Mouse (Mus musculus): Measurements from ENCODE around the gene Serpinb12. TPM values are rescaled to one million over a fixed set of nuclear protein-coding genes. Genes with fewer than 3 reads are reported as not detected.

The Serpinb12 gene
- polyA plus RNA-seq, 1 experiment from 2014 or later: not detected

GRCm38 (mm10) chr1:106983092-106983491 lies 48.8 kb downstream of the Serpinb12 start:
- Histone ChIP-seq H3K27me3 (ENCODE audit: control insufficient read depth, insufficient read depth, low read length) (no peaks in the 10 kb centered on the region), H3K4me2 (replicated peaks; ENCODE audit: low read depth, low read length) (no peak overlapping the region), H3K27ac (ENCODE audit: low read depth, low read length) (no peak overlapping the region), H3K9me3 (ENCODE audit: control insufficient read depth, low read length) (no peaks in the 10 kb centered on the region), H3K9ac (ENCODE audit: low read depth, low read length) (no peak overlapping the region), H3K4me1 (ENCODE audit: control insufficient read depth, insufficient read depth, low read length) (no peaks in the 10 kb centered on the region), H3K36me3 (ENCODE audit: control insufficient read depth, insufficient read depth, low read length) (no peaks in the 10 kb centered on the region), H3K4me3 (ENCODE audit: low read length) (no peak overlapping the region)
- WGBS: 89% methylated on average over 1 of the region's 1 CpGs
- ATAC-seq (ENCODE audit: low FRiP score, low TSS enrichment): no peak

- 67% methylated on average over 2 of the region's 2 CpGs for WGBS
- no peaks in the 10 kb centered on the region for H3K36me3 ChIP-seq (ENCODE audit: control insufficient read depth, insufficient read depth, low read length)
- H3K4me2 ChIP-seq (replicated peaks; ENCODE audit: low read depth, low read length): no peak overlapping the region
- H3K27me3 ChIP-seq (ENCODE audit: control insufficient read depth, insufficient read depth, low read length): no peaks in the 10 kb centered on the region
- H3K27ac ChIP-seq (ENCODE audit: low read depth, low read length): no peak overlapping the region
- no peaks in the 10 kb centered on the region for H3K4me1 ChIP-seq (ENCODE audit: control insufficient read depth, insufficient read depth, low read length)
- ATAC-seq (ENCODE audit: low FRiP score, low TSS enrichment): no peak
- H3K9me3 ChIP-seq (ENCODE audit: control insufficient read depth, low read length): no peaks in the 10 kb centered on the region
- no peak overlapping the region for H3K4me3 ChIP-seq (ENCODE audit: low read length)
- H3K9ac ChIP-seq (ENCODE audit: low read depth, low read length): no peak overlapping the region
These were observed 49.6 kb downstream of the Serpinb12 start for GRCm38 (mm10) chr1:106983865-106984264.

GRCm38 (mm10) chr1:107000424-107000823 lies 66.2 kb downstream of the Serpinb12 start:
- Histone ChIP-seq H3K4me3 (ENCODE audit: low read length) (no peak overlapping the region), H3K4me2 (replicated peaks; ENCODE audit: low read depth, low read length) (no peak overlapping the region), H3K27me3 (ENCODE audit: control insufficient read depth, insufficient read depth, low read length) (no peaks in the 10 kb centered on the region), H3K4me1 (ENCODE audit: control insufficient read depth, insufficient read depth, low read length) (no peaks in the 10 kb centered on the region), H3K36me3 (ENCODE audit: control insufficient read depth, insufficient read depth, low read length) (no peaks in the 10 kb centered on the region), H3K9ac (ENCODE audit: low read depth, low read length) (no peak overlapping the region), H3K9me3 (ENCODE audit: control insufficient read depth, low read length) (no peaks in the 10 kb centered on the region), H3K27ac (ENCODE audit: low read depth, low read length) (no peak overlapping the region)
- WGBS: 79% methylated on average over 13 of the region's 13 CpGs
- ATAC-seq (ENCODE audit: low FRiP score, low TSS enrichment): no peak

- Histone ChIP-seq H3K36me3 (ENCODE audit: control insufficient read depth, insufficient read depth, low read length) (no peaks in the 10 kb centered on the region), H3K9ac (ENCODE audit: low read depth, low read length) (no peak overlapping the region), H3K9me3 (ENCODE audit: control insufficient read depth, low read length) (no peaks in the 10 kb centered on the region), H3K27ac (ENCODE audit: low read depth, low read length) (no peak overlapping the region), H3K4me2 (replicated peaks; ENCODE audit: low read depth, low read length) (no peak overlapping the region), H3K4me1 (ENCODE audit: control insufficient read depth, insufficient read depth, low read length) (no peaks in the 10 kb centered on the region), H3K4me3 (ENCODE audit: low read length) (no peak overlapping the region), H3K27me3 (ENCODE audit: control insufficient read depth, insufficient read depth, low read length) (no peaks in the 10 kb centered on the region)
- WGBS: 87% methylated on average over 2 of the region's 2 CpGs
- ATAC-seq (ENCODE audit: low FRiP score, low TSS enrichment): no peak
These were observed 67.5 kb downstream of the Serpinb12 start for GRCm38 (mm10) chr1:107001754-107002153.

GRCm38 (mm10) chr1:107006316-107006715 lies 72.1 kb downstream of the Serpinb12 start:
- Histone ChIP-seq H3K36me3 (ENCODE audit: control insufficient read depth, insufficient read depth, low read length) (no peaks in the 10 kb centered on the region), H3K27ac (ENCODE audit: low read depth, low read length) (no peak overlapping the region), H3K27me3 (ENCODE audit: control insufficient read depth, insufficient read depth, low read length) (no peaks in the 10 kb centered on the region), H3K4me1 (ENCODE audit: control insufficient read depth, insufficient read depth, low read length) (no peaks in the 10 kb centered on the region), H3K9me3 (ENCODE audit: control insufficient read depth, low read length) (no peaks in the 10 kb centered on the region), H3K4me2 (replicated peaks; ENCODE audit: low read depth, low read length) (no peak overlapping the region), H3K4me3 (ENCODE audit: low read length) (no peak overlapping the region), H3K9ac (ENCODE audit: low read depth, low read length) (no peak overlapping the region)
- WGBS: 77% methylated on average over 3 of the region's 3 CpGs
- ATAC-seq (ENCODE audit: low FRiP score, low TSS enrichment): no peak

Other genes with a start within 250 kb of the Serpinb12 start
- gene Bcl2, start 220.2 kb upstream of the Serpinb12 start, polyA plus RNA-seq (2014; fragmentation: Nextera tagmentation; extraction: Ambion mirVana): 20.9 and 21.2 TPM in 2 replicates
- gene Kdsr, start 174.7 kb upstream of the Serpinb12 start, polyA plus RNA-seq (2014; fragmentation: Nextera tagmentation; extraction: Ambion mirVana): 8.7 and 14.8 TPM in 2 replicates
- 54.7 and 81.9 TPM in 2 replicates for gene Vps4b, start 137.7 kb upstream of the Serpinb12 start, polyA plus RNA-seq (2014; fragmentation: Nextera tagmentation; extraction: Ambion mirVana)
- gene Serpinb5, start 73.3 kb upstream of the Serpinb12 start, polyA plus RNA-seq (2014; fragmentation: Nextera tagmentation; extraction: Ambion mirVana): 0.21 TPM in 1 of 2 replicates, not detected in the other
- gene Serpinb13, start 46.5 kb downstream of the Serpinb12 start, polyA plus RNA-seq (2014; fragmentation: Nextera tagmentation; extraction: Ambion mirVana): not detected in 2 replicates
- gene Serpinb3a, start 117.9 kb downstream of the Serpinb12 start, polyA plus RNA-seq (2014; fragmentation: Nextera tagmentation; extraction: Ambion mirVana): not detected in 2 replicates
- gene Serpinb3d, start 149.1 kb downstream of the Serpinb12 start, polyA plus RNA-seq (2014; fragmentation: Nextera tagmentation; extraction: Ambion mirVana): not detected in 2 replicates

Data from kidney, embryonic 14.5 days (tissue).